Mouse (Mus musculus): ENCODE measurements around the gene Dlg1.

GRCm38 (mm10) chr16:31882381-31882908 is 219.2 kb downstream of the Dlg1 start:
- TF ChIP-seq CTCF (IDR thresholded peaks at IDR 0.05; ENCODE audit: low read depth, low read length) (no peak), POLR2AphosphoS5 (IDR thresholded peaks at IDR 0.05; ENCODE audit: insufficient replicate concordance, low read depth, low read length) (no peak), GATA1 (IDR thresholded peaks at IDR 0.05; ENCODE audit: borderline replicate concordance, low read length) (no peak), TAL1 (conservative IDR thresholded peaks at IDR 0.05; ENCODE audit: low read depth, low read length) (no peak)
